Mouse (Mus musculus) large intestine, adult 2 months (tissue): ENCODE measurements around the gene Dpm3. TPM values are rescaled to one million over a fixed set of nuclear protein-coding genes. Genes with fewer than 3 reads are reported as not detected.

ENCODE experiments used
- DNase-seq: peaks from one replicate; pipeline ENCODE4 v3.0.0-alpha.2; 2012; ENCODE audit warnings: low read depth, low spot score
- WGBS: fragments of 180-500 bp; shearing (Covaris S2); methylation state at CpG from one replicate; pipeline ENCODE4 v1.1.7; 2018; 5-methylcytosine and 5-hydroxymethylcytosine counted together
- polyA plus RNA-seq: library from polyadenylated mRNA; depleted of rRNA; stranded (reverse); fragments of >200 nt; gene quantifications from 2 replicates; pipeline ENCODE4 v1.2.3, GENCODE M21; 2012

Dpm3 gene
- polyA plus RNA-seq, 1 experiment: 356 TPM

DNA sequence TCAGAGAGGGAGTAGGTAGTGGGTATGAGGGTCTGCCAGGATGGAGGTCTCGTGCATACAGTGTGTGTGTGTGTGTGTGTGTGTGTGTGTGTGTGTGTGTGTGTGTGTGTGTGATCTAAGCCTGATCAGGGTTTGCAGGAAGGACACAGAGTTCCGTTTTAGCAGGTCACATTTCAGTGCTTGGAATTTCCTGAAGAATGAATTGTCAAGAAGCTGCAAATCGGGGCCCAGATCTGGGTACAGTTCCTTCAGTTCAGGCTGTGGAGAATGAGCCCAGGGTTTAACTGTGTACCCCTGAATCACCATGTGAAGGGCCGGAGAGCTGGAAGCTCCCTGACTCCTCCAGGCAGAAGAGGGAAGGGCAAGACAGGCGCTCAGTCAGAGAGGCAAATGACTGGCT, 28.1 kb downstream of the Dpm3 start:
- whole genome bisulfite sequencing: 72% methylated on average over 5 of the region's 5 CpGs
- DNase-seq: no peak

DNA sequence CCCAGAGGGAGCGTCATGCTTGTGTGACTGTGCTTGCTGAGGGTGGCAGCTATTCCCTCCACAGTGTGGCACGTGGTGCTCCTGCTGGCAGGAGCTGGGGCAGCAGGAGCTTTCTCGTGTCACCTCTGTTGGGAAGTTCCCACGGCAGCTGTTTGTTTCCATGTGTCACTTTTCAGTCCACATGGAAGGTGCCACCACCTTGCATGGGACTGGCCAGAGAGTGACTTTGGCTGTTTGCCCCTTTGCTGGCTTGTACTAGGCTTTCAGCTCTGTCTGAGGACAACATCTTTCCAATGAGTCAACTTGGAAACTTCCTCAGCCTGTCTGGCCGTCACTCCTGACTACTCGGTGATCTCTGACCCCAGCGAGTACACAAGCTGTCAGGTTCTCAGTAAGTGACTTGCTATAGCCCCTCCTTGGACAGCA, 29.4 kb downstream of the Dpm3 start:
- 17% methylated on average over 7 of the region's 7 CpGs for WGBS
- DNase-seq: no peak

DNA sequence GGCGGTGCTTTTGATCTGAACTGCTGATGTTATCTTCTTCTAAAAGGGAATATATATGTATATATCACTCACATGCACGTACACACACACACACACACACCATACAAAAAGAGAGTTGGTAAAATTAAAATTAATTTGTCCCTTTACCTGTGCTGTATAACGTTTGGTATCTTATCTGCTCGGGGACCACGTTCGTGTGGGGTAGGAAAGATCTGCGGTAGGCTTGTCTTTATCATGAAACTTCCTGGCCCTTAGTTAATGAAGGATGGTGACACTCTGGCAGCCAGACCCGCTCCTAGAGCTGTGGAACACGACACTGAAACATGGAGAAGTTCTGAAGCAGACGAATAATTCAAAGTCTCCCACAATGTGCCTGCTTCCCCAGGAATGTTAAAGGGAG, 32.7 kb downstream of the Dpm3 start:
- no peak for DNase-seq
- WGBS: 76% methylated on average over 10 of the region's 10 CpGs

DNA sequence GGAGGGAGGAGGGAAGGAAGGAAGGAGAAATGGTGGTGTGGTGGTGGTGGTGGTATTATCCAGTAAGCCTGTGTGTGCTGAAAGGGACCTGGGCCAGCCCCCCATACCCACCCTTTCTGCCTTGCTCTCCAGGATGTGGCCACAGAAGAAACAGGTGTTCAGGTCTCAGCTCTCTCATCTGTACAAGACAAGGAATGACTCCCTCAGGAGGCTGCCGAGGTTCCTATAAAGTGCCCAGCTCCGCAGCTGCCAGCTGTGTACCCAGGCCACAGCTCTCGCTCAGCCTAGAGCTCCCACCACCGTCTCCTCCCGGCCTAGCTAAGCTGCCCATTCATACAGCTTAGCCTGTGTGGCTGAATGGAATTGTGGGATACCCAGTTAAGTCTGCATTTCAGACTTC, 33.1 kb downstream of the Dpm3 start:
- WGBS: 72% methylated on average over 5 of the region's 5 CpGs
- DNase-seq: no peak

DNA sequence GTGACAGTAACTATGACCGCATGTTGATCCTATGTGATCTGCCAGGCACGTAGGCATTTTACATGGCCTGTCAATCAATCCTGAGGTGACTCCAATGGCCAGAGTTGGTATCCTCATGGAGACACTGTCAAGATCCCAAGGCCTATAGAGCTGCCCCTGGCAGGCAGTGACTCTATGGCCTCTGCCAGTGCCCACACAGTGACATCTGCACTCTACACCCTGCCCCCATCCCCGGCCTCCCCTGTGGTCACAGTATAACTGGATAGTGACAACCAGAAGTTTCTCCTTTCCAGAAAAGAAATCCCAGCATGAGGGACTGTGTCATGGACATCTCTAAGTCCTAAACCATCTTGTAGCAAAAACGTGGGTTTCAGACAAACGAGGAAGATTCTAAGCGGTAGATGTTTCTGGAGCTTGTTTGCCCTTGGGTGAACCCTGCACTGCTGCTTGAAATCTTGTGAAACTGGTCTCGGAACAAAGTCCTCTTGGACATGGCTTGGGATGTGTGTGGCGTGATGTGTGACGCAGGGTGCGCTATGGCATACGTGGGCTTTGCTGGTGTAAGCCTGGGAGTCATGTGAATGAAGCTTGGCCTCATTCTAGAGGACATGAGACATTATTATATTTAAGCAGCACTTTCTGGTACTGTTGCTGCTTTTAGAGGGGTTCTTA, 34.2 kb downstream of the Dpm3 start:
- DNase-seq: no peak
- WGBS: 47% methylated on average over 11 of the region's 11 CpGs

DNA sequence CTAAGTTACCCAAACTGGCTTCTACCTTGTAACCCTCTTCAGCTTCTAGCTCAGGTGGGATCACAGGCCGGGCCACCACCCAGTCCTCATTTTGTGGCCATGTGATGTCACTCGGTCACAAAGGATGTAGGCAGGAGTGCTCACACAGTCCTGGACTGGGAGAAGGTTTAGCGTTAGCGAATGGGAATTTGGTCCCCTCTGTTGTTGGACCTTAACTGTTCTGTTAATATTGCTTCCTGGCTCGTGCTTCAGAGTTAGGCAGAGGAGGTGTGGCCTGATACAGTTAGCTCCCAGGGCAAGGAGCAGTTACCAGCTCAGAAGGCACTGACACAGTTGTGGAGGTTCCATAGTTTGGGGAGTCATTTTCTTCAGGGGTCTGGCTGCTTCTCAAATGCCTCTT, 35.0 kb downstream of the Dpm3 start:
- 32% methylated on average over 5 of the region's 5 CpGs for WGBS
- no peak for DNase-seq

DNA sequence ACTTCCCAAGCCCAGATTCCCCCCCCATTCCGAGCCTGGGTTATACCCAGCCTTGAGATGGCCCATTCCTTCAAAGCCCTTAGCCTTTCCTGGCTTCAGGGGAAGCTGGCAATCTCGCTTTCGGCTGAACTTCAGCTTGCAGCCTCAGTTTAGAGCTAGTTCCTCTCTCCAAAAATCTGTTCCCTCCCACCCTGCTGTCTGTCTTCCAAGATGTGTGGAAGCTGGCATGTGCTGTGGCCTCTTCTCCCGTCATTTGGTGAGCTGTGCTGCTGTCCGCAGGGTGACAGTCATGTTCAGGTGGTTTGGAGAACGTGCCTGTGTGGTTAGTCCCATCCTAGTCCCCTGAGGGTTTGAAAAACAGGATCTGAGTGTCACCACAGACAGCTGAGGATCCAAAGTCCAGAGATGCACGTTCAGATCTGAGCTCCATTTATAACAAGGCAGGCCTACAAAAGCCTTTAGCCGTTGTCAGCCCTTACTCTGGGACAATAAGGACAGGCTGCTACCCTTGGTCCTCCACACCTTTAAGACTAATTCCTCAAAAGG, 36.6 kb downstream of the Dpm3 start:
- DNase-seq: no peak
- WGBS: 63% methylated on average over 8 of the region's 8 CpGs

DNA sequence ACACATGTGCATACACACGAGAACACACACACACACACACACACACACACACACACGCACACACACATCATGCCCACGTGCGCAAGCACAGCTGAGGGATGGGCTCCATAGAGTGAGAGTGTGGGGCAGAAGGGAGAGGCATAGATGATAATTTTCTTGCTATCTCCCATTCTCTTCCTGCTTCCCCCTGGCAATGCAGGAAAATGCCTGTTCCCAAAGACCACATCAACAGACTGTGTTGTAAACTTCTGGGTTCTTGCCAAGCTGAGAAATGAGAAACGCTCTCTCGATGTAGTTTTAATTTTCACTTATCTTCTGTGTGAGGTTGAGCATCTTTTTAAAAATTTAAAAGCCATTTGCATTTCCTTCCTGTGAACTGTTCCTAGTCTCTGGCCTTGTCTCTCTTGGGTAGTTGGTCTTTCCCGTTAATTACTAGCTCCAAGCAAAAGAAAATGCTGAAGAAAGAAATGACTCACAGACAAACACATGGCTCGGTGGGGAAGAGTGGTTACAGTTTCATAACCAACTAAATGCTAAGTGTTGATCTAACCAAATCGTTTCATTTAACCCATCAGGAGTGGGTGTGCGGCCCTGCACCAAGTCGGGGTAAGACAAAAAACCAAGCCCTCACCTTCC, 37.7 kb downstream of the Dpm3 start:
- WGBS: 46% methylated on average over 11 of the region's 11 CpGs
- no peak for DNase-seq

DNA sequence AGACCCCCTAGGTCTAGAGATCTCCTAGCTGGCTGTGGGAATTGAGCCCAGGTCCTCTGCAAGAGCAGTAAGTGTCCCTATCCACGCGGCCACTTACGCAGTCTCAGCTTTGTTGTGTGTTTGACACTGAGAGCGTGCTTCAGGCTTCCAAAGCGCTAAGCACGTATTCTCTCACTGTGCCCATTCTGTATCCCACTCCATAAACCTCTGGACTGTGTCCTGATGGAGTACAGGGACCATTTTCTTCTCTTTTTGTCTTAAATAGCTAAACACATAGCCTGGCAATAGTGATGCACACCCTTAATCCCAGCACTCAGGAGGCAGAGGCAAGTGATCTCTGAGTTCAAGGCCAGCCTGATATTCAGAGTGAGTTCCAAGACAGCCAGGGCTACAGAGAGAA, 39.8 kb downstream of the Dpm3 start:
- DNase-seq: no peak
- WGBS: 80% methylated on average over 6 of the region's 6 CpGs

DNA sequence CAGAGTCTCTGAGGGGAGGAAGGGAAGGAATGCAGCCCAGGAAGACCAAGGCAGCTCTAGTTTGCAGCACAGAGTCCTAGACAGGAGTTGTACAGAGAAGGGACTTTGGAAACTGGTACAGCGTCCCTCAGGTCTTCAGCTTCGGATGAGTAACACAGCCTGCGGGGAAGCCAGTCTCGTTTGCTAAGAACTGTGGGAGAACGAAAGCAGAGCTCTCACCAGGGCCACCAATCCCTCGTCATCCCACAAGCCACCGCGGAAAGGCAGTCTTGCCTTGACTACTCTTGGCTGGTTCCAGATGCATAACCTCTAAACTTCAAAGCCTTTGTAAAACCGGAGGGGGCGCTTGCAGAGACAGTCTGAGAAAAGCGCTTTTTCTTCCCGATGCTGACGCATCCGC, 40.3 kb downstream of the Dpm3 start:
- WGBS: under 1% methylated on average over 14 of the region's 14 CpGs
- DNase-seq: no peak

DNA sequence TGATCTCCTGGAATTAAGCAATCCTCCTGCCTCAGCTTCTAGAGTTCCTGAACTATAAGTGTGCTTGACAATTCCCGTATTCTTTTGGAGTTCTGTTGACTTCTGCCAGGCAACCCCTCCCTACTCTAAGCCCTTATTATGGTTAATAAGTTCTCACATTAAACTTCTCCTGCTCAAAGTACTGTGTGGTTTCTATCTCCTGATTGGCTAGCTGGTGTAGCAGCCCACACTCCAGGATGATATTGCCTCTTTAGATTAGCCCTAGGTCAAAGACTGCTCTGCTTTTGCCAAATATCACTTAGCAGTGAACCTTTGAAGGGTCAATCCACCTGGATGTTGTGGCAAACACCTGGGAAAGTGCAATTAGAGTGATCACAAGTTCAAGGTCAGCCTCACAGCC, 40.9 kb downstream of the Dpm3 start:
- WGBS: 15% methylated on average over 1 of the region's 1 CpGs
- DNase-seq: no peak

DNA sequence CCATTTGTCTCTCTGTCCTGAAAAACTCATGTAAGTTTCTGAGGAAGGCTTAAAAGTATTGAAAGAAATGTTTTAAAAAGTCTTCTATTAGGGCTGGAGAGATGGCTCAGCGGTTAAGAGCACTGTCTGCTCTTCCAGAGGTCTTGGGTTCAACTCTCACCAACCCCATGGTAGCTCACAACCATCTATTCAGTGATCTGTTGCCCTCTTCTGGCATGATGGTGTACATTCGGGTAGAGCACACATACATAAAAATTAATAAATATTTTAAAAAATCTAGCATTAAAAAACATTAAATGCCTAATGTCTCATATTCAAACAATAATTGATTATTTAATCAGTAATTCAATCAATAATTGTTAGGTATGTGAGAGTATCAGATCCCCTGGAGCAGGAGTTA, 41.4 kb downstream of the Dpm3 start:
- no peak for DNase-seq
- 52% methylated on average over 2 of the region's 2 CpGs for WGBS

DNA sequence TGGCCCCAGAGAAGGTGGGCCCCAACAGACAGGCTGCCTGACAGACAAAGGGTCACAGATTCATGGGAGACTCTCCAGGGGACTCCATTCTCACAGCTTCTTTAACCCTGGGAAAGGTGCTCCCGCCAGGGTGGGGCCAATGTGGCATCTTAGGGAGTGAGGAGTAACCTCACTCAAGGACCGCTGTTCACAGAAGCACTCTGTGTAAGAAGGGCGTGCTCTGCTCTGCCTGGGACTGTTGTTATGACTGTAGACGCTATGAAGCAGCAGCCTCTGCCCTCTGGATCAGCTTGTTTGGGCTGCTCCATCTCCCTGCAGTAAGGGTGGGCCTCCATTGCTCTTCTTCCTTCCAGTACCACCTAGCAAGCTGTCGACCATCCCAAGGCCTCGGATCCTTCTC, 45.3 kb downstream of the Dpm3 start:
- 26% methylated on average over 6 of the region's 6 CpGs for WGBS
- no peak for DNase-seq

DNA sequence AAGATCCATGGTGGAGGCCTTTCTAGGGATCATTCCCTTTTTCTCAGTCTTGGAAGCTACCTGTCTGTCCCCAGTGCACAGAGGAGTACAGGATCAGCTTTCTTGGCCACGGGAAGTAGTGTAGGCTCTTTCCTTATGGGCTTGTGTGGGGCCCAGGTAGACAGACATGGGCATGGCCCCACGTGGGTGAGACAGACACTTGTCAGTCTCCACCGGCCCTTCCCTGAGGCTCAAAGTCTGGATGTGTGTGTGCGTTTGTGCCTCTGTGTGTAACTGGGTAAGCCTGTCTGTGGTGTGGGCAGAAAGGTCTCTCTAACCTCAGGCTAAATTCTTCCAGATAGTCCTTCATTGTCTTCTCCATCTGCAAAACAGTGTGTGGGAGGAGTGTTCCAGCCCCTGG, 45.9 kb downstream of the Dpm3 start:
- DNase-seq: no peak
- 23% methylated on average over 4 of the region's 4 CpGs for WGBS

DNA sequence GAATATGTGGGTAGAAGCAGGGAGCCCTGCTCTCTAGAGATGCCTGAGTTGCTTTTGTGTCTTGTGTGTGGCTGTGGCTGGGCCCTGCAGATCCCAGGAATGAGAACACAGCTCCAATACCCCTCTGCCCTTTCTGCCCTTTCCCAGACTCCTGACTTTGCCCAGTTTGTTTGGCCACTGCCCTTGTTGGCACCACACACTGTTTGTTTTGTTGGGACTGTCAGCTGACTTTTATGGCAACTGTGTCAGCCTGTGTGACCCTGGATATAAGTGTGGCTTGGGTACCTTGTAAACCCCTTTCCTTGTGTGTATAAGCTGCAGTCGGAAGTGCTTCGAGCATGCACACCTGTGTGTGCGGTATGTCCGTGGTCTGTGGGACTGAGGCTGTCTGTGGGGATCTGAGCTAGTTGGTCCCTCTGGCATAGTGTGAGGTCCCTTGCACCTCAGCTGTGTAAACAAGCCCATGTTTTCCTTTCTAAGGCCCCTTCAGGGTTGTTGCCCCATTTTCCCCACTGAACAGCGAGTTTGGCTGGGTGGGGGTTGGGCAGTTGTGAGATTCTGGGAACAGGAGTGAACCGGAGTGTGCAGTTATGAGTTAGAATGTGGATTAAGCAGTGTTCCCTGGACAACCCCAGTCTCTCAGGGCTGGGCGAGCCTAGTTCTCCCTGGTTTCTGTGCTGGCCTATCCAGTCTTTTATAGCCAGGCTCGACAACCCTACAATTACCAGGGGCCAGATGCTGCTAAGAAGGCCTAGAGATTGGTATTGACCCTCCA, 46.6 kb downstream of the Dpm3 start:
- peak; percentile 89 for DNase-seq
- WGBS: 33% methylated on average over 8 of the region's 8 CpGs

DNA sequence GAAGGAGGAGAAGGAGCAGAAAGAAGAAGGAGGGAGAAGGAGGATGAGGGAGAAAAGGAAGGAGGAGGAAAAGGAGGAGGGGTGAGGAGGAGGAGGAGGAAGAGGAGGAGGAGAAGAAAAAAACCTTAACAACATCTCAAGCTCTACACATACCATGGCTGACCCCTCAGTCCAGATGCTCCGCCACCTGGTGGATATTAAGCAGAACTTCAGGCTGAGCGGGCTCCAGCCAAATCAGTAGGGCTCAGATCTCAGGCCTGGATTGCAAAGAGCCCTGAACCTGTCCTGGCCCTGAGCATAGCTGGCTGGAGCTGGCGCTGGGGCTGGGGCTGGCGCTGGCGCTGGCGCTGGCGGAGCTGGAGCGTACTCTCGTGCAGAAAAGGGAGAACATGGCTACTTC, 48.9 kb downstream of the Dpm3 start:
- WGBS: 3% methylated on average over 9 of the region's 9 CpGs
- no peak for DNase-seq

DNA sequence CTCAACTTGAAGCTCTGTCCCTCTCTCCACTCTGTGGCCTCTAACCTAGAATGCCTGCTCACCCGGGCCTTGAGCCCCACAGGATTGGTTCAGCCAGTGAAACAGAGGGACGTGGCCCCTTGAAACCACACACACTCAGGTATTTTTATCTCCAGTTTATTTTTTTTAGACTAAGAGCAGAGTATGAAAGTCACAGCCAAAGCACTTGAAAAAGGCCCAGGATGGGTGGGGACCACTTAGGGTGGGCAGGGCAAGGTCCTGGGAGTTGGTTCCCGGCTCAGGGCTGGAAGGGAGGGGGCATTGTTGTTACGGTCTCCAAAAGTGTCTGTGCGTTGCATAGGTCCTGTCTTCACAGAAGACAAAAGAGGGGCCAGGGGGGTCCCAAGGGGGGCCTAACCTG, 55.2 kb downstream of the Dpm3 start:
- WGBS: 78% methylated on average over 5 of the region's 5 CpGs
- DNase-seq: no peak

DNA sequence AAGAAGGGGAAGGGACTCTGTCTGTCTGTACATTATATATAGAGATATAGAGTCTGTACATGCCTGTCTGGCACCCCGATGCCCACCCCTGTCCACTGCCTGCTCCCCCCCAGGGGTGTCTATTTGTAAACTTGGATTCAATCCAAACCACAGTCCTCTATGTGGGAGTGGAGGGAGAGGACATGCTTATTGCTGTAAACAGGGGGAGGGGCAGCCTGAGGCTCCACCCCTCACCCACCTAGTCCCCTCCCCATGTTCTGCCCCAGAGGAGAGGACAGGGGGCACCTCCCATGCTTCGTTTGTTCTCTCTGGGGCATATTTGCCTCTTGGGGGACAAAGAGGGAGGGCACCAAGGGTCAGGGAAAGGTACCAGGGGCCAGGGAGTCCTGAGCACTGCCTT, 55.6 kb downstream of the Dpm3 start:
- DNase-seq: no peak
- 64% methylated on average over 2 of the region's 2 CpGs for WGBS

DNA sequence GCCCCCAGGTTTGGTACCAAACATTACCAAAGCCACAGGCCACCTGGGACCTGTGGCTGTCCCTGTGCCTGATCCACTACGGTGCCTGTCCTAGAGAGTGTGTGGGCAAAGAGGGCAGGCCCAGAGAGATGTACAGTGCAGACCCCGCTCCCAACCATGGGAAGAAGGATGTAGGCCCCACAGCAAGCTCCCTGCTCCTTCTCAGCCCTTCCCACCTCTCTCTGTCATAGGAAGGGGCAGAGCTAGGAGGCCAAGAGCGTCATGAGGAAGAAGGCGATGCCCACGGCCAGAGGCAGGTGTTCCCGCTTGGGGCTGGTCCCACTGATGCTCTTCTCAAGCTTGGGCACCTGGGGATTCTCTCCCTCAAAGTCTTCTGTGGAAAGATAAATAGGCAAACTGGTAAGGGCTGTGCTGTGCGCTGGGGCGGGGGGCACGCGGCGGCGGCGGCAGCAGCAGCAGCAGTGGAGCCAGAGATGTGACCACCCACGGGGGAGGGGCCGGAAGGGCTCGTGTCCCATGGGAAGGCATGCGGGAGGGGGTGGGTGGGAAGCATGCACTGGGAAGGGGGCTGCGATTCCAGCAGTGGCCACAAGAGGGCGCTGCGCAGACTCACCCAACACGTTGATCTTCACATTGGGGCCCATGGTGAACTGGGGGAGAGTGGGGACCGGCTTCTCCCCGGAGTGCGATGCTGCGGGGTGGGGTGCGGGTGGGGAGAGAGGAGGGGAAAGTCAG, 56.2 kb downstream of the Dpm3 start:
- WGBS: 13% methylated on average over 26 of the region's 26 CpGs

More for the DNA sequence above, 56.2 kb downstream of the Dpm3 start:
- DNase-seq: no peak
